Mouse (Mus musculus) hindlimb bud, embryonic 11.5 days (tissue): ENCODE data around the gene Tox2.

Experiments
- DNase-seq: peaks from one replicate; pipeline ENCODE4 v3.0.0-alpha.2; 2012; ENCODE audit warnings: low read depth, low spot score; ENCODE audit errors: extremely low spot score

The Tox2 gene

DNA sequence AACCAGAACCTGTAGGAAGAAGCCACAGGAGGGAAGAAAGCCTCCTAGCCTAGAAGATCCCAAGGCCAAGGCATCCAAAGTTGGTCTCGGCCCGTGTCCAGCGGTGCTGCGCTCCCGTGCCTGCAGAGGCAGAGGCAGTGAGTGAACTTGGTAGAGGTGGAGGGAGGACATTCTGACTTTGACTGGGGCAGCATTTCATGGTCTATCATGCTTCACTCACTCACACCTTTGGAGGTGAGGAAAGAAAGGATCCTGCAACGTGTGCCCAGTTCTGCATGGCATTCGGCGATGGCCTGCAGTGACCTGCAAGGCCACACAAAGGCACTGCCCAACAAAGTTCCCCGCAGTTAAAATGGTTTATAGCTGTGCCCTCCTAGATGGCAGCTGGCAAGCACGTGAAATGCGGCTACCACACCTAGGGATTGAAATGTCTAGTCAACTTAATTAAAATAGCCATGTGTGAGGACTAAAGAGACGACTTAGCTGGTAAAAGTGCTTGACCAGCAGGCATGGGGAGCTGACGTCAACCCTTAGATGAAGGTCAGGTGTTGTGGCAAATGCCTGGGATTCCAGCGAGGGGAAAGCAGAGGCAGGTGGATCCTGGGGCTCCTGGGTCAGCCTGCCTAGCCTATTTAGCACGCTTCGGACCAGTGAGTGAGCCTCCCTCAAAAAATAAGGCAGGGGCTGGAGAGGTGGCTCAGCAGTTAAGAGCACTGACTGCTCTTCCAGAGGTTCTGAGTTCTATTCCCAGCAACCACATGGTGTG is 158.1 kb downstream of the Tox2 start:
- DNase-seq = no peak

- no peak for DNase-seq
Observed at GRCm38 (mm10) chr2:163362940-163363921, 160.3 kb downstream of the Tox2 start.

GRCm38 (mm10) chr2:163364785-163365541 is 162.0 kb downstream of the Tox2 start:
- DNase-seq = no peak

GRCm38 (mm10) chr2:163370175-163370574 is 167.2 kb downstream of the Tox2 start:
- DNase-seq = no peak

- no peak for DNase-seq
Observed at GRCm38 (mm10) chr2:163372627-163373026, 169.7 kb downstream of the Tox2 start.
